Mouse (Mus musculus): Measurements from ENCODE around the gene Olfr1212. TPM values are rescaled to one million over a fixed set of nuclear protein-coding genes. Genes with fewer than 3 reads are reported as not detected.

The Olfr1212 gene
- total RNA-seq (2021) = not detected

- DNase-seq (ENCODE audit: low spot score) = no peak
- intact Hi-C loops (cut with DNase I) = no loop called here
These were observed at the start of gene Olfr1212 for GRCm38 (mm10) chr2:88953669-88954068. TSS of gene Olfr1212 (plus strand) at chr2:88953969.

GRCm38 (mm10) chr2:88915057-88915456 is 38.7 kb upstream of the Olfr1212 start, which contains the start of gene Olfr1209:
TSS of gene Olfr1209 (minus strand) at chr2:88915157.
- no peak for DNase-seq (ENCODE audit: low spot score)
- intact Hi-C loops (cut with DNase I) = no loop called here

- intact Hi-C loops (cut with DNase I) = no loop called here
- no peak for DNase-seq (ENCODE audit: low spot score)
These were observed 15.8 kb upstream of the Olfr1212 start, which contains the start of gene Olfr1211 for GRCm38 (mm10) chr2:88938011-88938410. TSS of gene Olfr1211 (minus strand) at chr2:88938111.

GRCm38 (mm10) chr2:88980181-88980580 is 26.4 kb downstream of the Olfr1212 start, which contains the start of gene Gm13762:
TSS of gene Gm13762 (minus strand) at chr2:88980281.
- intact Hi-C loops (cut with DNase I) = no loop called here
- no peak for DNase-seq (ENCODE audit: low spot score)

- intact Hi-C loops (cut with DNase I) = no loop called here
- DNase-seq (ENCODE audit: low spot score) = no peak
These were observed 38.8 kb downstream of the Olfr1212 start, which contains the start of gene Olfr1214 for GRCm38 (mm10) chr2:88992553-88992952. TSS of gene Olfr1214 (minus strand) at chr2:88992653.

- DNase-seq (ENCODE audit: low spot score) = no peak
- intact Hi-C loops (cut with DNase I) = no loop called here
These were observed 53.1 kb downstream of the Olfr1212 start, which contains the start of gene Olfr1215 for GRCm38 (mm10) chr2:89006873-89007272. TSS of gene Olfr1215 (minus strand) at chr2:89006973.

Other genes with a start within 250 kb of the Olfr1212 start
- gene Olfr1196, start 249.4 kb upstream of the Olfr1212 start, total RNA-seq (2021) = not detected
- not detected for gene Olfr1197, start 221.6 kb upstream of the Olfr1212 start, total RNA-seq (2021)
- gene Olfr1198, start 202.6 kb upstream of the Olfr1212 start, total RNA-seq (2021) = not detected
- not detected for gene Olfr1199, start 193.5 kb upstream of the Olfr1212 start, total RNA-seq (2021)
- not detected for gene Olfr1200, start 183.5 kb upstream of the Olfr1212 start, total RNA-seq (2021)
- not detected for gene Olfr1201, start 160.9 kb upstream of the Olfr1212 start, total RNA-seq (2021)
- gene Olfr1202, start 139.5 kb upstream of the Olfr1212 start, total RNA-seq (2021) = not detected
- not detected for gene Olfr1205, start 124.2 kb upstream of the Olfr1212 start, total RNA-seq (2021)
- gene Olfr1204, start 104.7 kb upstream of the Olfr1212 start, total RNA-seq (2021) = not detected
- gene Olfr1206, start 90.7 kb upstream of the Olfr1212 start, total RNA-seq (2021) = not detected
- gene Olfr1208, start 51.7 kb upstream of the Olfr1212 start, total RNA-seq (2021) = not detected
- not detected for gene Olfr1209, start 38.8 kb upstream of the Olfr1212 start, total RNA-seq (2021)
- gene Olfr1211, start 15.9 kb upstream of the Olfr1212 start, total RNA-seq (2021) = not detected
- not detected for gene Gm13762, start 26.3 kb downstream of the Olfr1212 start, total RNA-seq (2021)
- gene Olfr1214, start 38.7 kb downstream of the Olfr1212 start, total RNA-seq (2021) = not detected
- not detected for gene Olfr1215, start 53.0 kb downstream of the Olfr1212 start, total RNA-seq (2021)
- not detected for gene Olfr1216, start 64.4 kb downstream of the Olfr1212 start, total RNA-seq (2021)
- not detected for gene Olfr1217, start 78.1 kb downstream of the Olfr1212 start, total RNA-seq (2021)
- gene Olfr1218, start 107.2 kb downstream of the Olfr1212 start, total RNA-seq (2021) = not detected
- gene Olfr1219, start 129.5 kb downstream of the Olfr1212 start, total RNA-seq (2021) = not detected
- not detected for gene Olfr1220, start 152.9 kb downstream of the Olfr1212 start, total RNA-seq (2021)
- gene Olfr1221, start 163.3 kb downstream of the Olfr1212 start, total RNA-seq (2021) = not detected
- gene Olfr1222, start 179.1 kb downstream of the Olfr1212 start, total RNA-seq (2021) = not detected
- gene Olfr1223, start 197.6 kb downstream of the Olfr1212 start, total RNA-seq (2021) = not detected
- gene Olfr1224-ps1, start 210.1 kb downstream of the Olfr1212 start, total RNA-seq (2021) = not detected
- not detected for gene Olfr1225, start 220.7 kb downstream of the Olfr1212 start, total RNA-seq (2021)
- gene Olfr1226, start 246.1 kb downstream of the Olfr1212 start, total RNA-seq (2021) = not detected